ENCODE assay signal across 22 mouse cellular contexts in the genomic region with DNA sequence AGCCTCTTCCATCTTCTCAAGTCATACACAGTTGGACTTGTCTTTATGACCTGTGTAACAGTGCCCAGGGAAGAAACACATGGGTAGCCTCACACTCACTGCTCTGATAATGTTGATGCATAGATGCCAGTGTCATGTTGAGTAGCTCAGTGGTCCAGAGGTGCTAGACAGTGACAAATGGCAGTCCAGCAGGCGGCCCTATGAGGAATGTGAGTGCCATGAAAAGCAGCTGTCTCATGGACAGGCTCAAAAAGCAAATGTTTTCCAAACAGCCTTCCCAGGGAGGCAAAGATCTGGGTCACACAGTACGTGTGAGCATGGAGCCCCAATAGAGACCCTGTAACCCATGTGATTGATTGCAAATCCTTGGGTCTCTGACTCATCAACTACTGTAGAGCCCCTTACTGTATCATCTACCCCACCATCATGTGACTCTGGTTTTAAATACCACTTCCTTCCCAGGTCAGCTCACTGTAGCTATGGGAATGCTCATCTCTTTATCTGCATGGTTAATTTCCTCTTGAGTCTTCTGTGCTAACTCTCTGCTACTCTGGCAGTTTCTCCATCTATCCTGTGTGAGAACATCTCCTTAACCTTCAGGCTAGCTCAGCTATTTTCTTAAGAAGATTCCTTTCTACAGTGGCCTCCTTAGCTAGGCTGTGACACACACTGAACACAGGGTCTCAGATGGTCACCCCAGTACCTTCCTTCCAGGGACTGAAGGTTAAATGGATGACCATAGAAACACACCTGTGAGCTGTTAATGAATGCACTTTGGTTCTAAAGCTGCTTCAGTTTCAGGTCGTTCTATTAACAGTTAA.
DNase-seq lines count a peak whose midpoint lies in the region; ATAC-seq and TF ChIP-seq lines count a peak whose summit lies in the region.
"Had no signal": no experiment of that assay in that cellular context is flagged by ENCODE, and none has a peak within 500 bp of the region (broad histone marks: within the 10 kb centered on the region; RNA-seq: fewer than 3 reads in every experiment).

No protein-coding gene starts in this region.

- H3K9ac ChIP-seq in heart, adult 2 months (ENCODE audit: low read depth, low read length) = no peak overlapping the region
- H3K9ac ChIP-seq in heart, embryonic 11.5 days (ENCODE audit: low read depth, low read length) = no peak overlapping the region
- H3K9ac ChIP-seq in limb, embryonic 13.5 days = no peak overlapping the region
- H3K9ac ChIP-seq: forebrain, embryonic 12.5 days; hindbrain, embryonic 14.5 days; intestine, embryonic 15.5 days; kidney, embryonic 15.5 days; midbrain, embryonic 13.5 days; neural tube, embryonic 12.5 days had no signal

- intact Hi-C loops in heart, adult 2 months (cut with DNase I) = loop anchor here (1.0 kb wide), 3 partner anchors 29 to 119 kb away; no protein-coding TSS in a partner anchor

- 56% methylated on average over 3 of the region's 3 CpGs for WGBS in heart, adult 2 months
- WGBS in heart, embryonic 11.5 days (ENCODE audit: insufficient replicate concordance) = 68% methylated on average over 3 of the region's 3 CpGs
- WGBS in limb, embryonic 13.5 days = 68% methylated on average over 3 of the region's 3 CpGs
- 66% methylated on average over 3 of the region's 3 CpGs for WGBS in limb, embryonic 10.5 days
- 66% methylated on average over 3 of the region's 3 CpGs for WGBS in kidney, adult 2 months

- no peaks in the 10 kb centered on the region for H3K27me3 ChIP-seq in heart, adult 2 months (ENCODE audit: control insufficient read depth, insufficient read depth, low read length)
- H3K27me3 ChIP-seq in heart, embryonic 11.5 days (ENCODE audit: control insufficient read depth, insufficient read depth, low read length) = no peaks in the 10 kb centered on the region
- no peaks in the 10 kb centered on the region for H3K27me3 ChIP-seq in limb, embryonic 13.5 days
- H3K27me3 ChIP-seq in limb, embryonic 10.5 days (ENCODE audit: low read depth, poor library complexity, severe bottlenecking) = no peaks in the 10 kb centered on the region
- H3K27me3 ChIP-seq in kidney, adult 2 months (replicated peaks; ENCODE audit: control insufficient read depth, insufficient read depth, low read length) = no peaks in the 10 kb centered on the region
- H3K27me3 ChIP-seq: forebrain, embryonic 12.5 days; intestine, embryonic 15.5 days; kidney, embryonic 15.5 days; midbrain, embryonic 13.5 days; neural tube, embryonic 12.5 days had no signal

- H3K4me1 ChIP-seq in heart, adult 2 months (ENCODE audit: control insufficient read depth, insufficient read depth, low read length) = peaks cover 43% of the 10 kb centered on the region
- H3K4me1 ChIP-seq in heart, embryonic 11.5 days (ENCODE audit: control insufficient read depth, insufficient read depth, low read length) = peaks cover 6% of the 10 kb centered on the region
- 0 out of 2 replicates have a peak, but pooled peaks cover 4% of the 10 kb centered on the region for H3K4me1 ChIP-seq in limb, embryonic 13.5 days
- H3K4me1 ChIP-seq in limb, embryonic 10.5 days = 0 out of 2 replicates have a peak, but pooled peaks cover 4% of the 10 kb centered on the region
- peaks cover 45% of the 10 kb centered on the region for H3K4me1 ChIP-seq in brown adipose tissue, adult 24 weeks (ENCODE audit: control insufficient read depth, insufficient read depth, insufficient read length, low read length)
- no peaks in the 10 kb centered on the region for H3K4me1 ChIP-seq in kidney, adult 2 months (ENCODE audit: control insufficient read depth, insufficient read depth, low read length)

- peak overlapping the region; percentile 89 for H3K27ac ChIP-seq in heart, adult 2 months
- no peak overlapping the region for H3K27ac ChIP-seq in heart, embryonic 11.5 days (ENCODE audit: low read depth, low read length)
- H3K27ac ChIP-seq in limb, embryonic 13.5 days = no peak overlapping the region
- H3K27ac ChIP-seq in limb, embryonic 10.5 days = no peak overlapping the region
- peak overlapping the region; percentile 81 for H3K27ac ChIP-seq in brown adipose tissue, adult 24 weeks (replicated peaks; ENCODE audit: low read depth, low read length)
- no peak overlapping the region for H3K27ac ChIP-seq in kidney, adult 2 months (ENCODE audit: insufficient read depth, low read depth, low read length)
- H3K27ac ChIP-seq: forebrain, embryonic 12.5 days; hindbrain, embryonic 14.5 days; kidney, embryonic 15.5 days; macrophage; midbrain, embryonic 13.5 days; neural tube, embryonic 12.5 days had no signal

- H3K4me3 ChIP-seq in heart, adult 2 months = no peak overlapping the region
- no peak overlapping the region for H3K4me3 ChIP-seq in heart, embryonic 11.5 days (ENCODE audit: low read depth, low read length)
- H3K4me3 ChIP-seq in limb, embryonic 13.5 days = no peak overlapping the region
- no peak overlapping the region for H3K4me3 ChIP-seq in limb, embryonic 10.5 days
- no peak overlapping the region for H3K4me3 ChIP-seq in brown adipose tissue, adult 24 weeks (ENCODE audit: insufficient read depth, low read depth, low read length)
- H3K4me3 ChIP-seq in kidney, adult 2 months (ENCODE audit: insufficient read depth, low read depth, low read length) = no peak overlapping the region
- H3K4me3 ChIP-seq: forebrain, embryonic 12.5 days; intestine, embryonic 15.5 days; kidney, embryonic 15.5 days; midbrain, embryonic 13.5 days; neural tube, embryonic 12.5 days had no signal

- peaks cover 27% of the 10 kb centered on the region for H3K36me3 ChIP-seq in heart, adult 2 months (ENCODE audit: control insufficient read depth, insufficient read depth, low read length)
- no peaks in the 10 kb centered on the region for H3K36me3 ChIP-seq in heart, embryonic 11.5 days (ENCODE audit: control insufficient read depth, insufficient read depth, low read length)
- H3K36me3 ChIP-seq in limb, embryonic 13.5 days = no peaks in the 10 kb centered on the region
- no peaks in the 10 kb centered on the region for H3K36me3 ChIP-seq in limb, embryonic 10.5 days
- H3K36me3 ChIP-seq in kidney, adult 2 months (ENCODE audit: control insufficient read depth, insufficient read depth, low read length) = no peaks in the 10 kb centered on the region
- H3K36me3 ChIP-seq: forebrain, embryonic 12.5 days; intestine, embryonic 15.5 days; kidney, embryonic 15.5 days; midbrain, embryonic 13.5 days; neural tube, embryonic 12.5 days had no signal

- TF ChIP-seq EP300 in heart, adult 2 months (IDR thresholded peaks at IDR 0.05; ENCODE audit: insufficient read depth, low read depth, low read length) = no peak

- peaks cover 8% of the 10 kb centered on the region for H3K9me3 ChIP-seq in heart, embryonic 11.5 days (replicated peaks; ENCODE audit: control insufficient read depth, low read length)
- H3K9me3 ChIP-seq in limb, embryonic 13.5 days = peaks cover 15% of the 10 kb centered on the region
- H3K9me3 ChIP-seq in limb, embryonic 10.5 days (replicated peaks) = peaks cover 4% of the 10 kb centered on the region; the same call in 1 of the 2 replicates

- ATAC-seq in heart, embryonic 11.5 days (replicated peaks; ENCODE audit: insufficient number of reproducible peaks, low FRiP score, low TSS enrichment) = no peak
- peak; percentile 51; the same call in 1 of the 2 replicates for ATAC-seq in limb, embryonic 13.5 days (ENCODE audit: low FRiP score, low read depth)
- ATAC-seq: midbrain, embryonic 13.5 days had no signal

- peak in 1 of 2 experiments; percentile 20 for DNase-seq in heart, adult 2 months
- no peak for DNase-seq in limb, embryonic 10.5 days (ENCODE audit: low spot score)
- peak; percentile 45 for DNase-seq in lung, postnatal 10 days
- DNase-seq in kidney, adult 2 months = no peak
- no peak for DNase-seq in layer of hippocampus, adult 9-11 months
- DNase-seq: adrenal gland, postnatal 36 days; B cell, adult 2 months; cerebellum, adult 18-20 months; cerebellum, postnatal 25 days; kidney, postnatal 4 days; thymus, postnatal 36 days had no signal

- TF ChIP-seq CTCF in heart, adult 2 months (IDR thresholded peaks at IDR 0.05) = no peak
- no peak for TF ChIP-seq CTCF in kidney, adult 2 months (conservative IDR thresholded peaks at IDR 0.05; ENCODE audit: insufficient read depth, insufficient read length, low read depth, low read length)

- H3K4me2 ChIP-seq in heart, embryonic 11.5 days = no peak overlapping the region
- H3K4me2 ChIP-seq in limb, embryonic 13.5 days (replicated peaks) = no peak overlapping the region
- H3K4me2 ChIP-seq: forebrain, embryonic 12.5 days; hindbrain, embryonic 14.5 days; intestine, embryonic 15.5 days; kidney, embryonic 15.5 days; liver, embryonic 11.5 days; midbrain, embryonic 13.5 days; neural tube, embryonic 12.5 days had no signal

- TF ChIP-seq POLR2A in heart, adult 2 months (IDR thresholded peaks at IDR 0.05; ENCODE audit: insufficient read depth, low read depth, low read length) = no peak
- TF ChIP-seq POLR2A in kidney, adult 2 months (IDR thresholded peaks at IDR 0.05; ENCODE audit: low read depth, low read length) = no peak

- H3K79me2 ChIP-seq in heart, adult 2 months (replicated peaks; ENCODE audit: control insufficient read depth, insufficient read depth, low read length) = no peaks in the 10 kb centered on the region

Comparison
In these comparisons a context has a peak if more than half of its experiments do, and no peak if none do; other contexts are left out.
1. H3K27ac ChIP-seq: peak in heart, adult 2 months (single experiment) and brown adipose tissue, adult 24 weeks (single experiment); none in heart, embryonic 11.5 days (single experiment), limb, embryonic 13.5 days (single experiment), limb, embryonic 10.5 days (single experiment) and kidney, adult 2 months (single experiment).